Mouse (Mus musculus) mature B cell (primary cell): ENCODE results near the gene Zfp213.

Experiments used
- in situ Hi-C: fragments of 300-500 bp; cut with MboI; formaldehyde crosslinking; loops from 2 replicates; pipeline ENCODE4 v1.14.3; 2019

The Zfp213 gene

DNA sequence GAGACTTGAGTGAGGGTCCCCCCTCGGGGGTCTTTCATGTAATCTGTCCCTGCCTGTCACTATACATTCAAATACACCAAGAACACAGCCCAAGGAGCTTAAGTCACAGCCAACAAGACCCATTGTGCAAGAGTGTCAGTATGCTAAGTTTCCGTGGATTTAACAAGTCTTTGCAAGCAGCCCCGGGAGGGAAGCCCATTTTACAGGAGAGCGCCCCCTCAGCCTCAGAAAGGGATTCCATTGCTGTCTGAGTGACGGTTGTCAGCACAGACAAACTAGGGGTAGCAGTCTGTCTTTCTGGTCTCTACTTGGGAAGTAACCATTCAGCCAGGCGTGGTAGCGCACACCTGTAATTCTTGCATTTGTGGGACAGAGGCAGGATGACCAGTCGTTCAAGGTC lies 10.1 kb upstream of the Zfp213 start:
- in situ Hi-C loops, result loop anchor here (25.0 kb wide), 1 partner anchor 712 kb away; the partner anchor contains the start of gene Zfp945

DNA sequence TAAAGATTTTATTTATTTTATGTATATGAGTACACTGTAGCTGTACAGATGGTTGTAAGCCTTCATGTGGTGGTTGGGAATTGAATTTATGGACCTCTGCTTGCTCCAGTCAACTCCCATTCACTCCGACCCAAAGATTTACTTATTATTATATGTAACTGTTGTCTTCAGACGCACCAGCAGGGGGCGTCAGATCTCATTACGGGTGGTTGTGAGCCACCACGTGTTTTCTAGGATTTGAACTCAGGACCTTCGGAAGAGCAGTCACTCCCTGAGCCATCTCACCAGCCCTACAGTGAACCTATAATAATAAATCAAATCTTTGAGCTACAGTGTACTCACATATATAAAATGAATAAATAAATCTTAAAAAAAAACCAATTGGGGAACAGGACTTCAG lies 8.0 kb upstream of the Zfp213 start:
- in situ Hi-C loops, result loop anchor here (25.0 kb wide), 1 partner anchor 710 kb away; the partner anchor contains the start of gene Zfp945

DNA sequence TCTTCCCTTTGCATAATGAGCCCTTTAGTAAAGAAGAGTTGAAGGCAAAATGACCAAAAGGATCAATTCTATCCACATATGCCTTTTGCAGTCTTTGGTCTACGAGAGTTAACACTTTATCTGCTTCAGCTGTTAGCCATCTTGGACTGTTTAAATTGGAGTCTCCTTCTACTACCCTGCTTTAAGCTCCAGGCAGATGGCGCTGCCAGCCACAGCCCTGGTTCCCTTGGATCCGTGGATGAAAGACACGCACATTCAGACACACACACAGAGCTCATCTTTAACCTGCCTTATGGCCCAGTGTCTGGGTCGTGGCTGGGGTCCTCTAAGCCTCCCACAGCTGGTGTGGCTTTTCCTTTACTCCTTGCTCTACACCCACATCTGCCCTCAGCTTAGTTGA lies 7.0 kb upstream of the Zfp213 start:
- in situ Hi-C loops, result loop anchor here (25.0 kb wide), 1 partner anchor 709 kb away; the partner anchor contains the start of gene Zfp945

DNA sequence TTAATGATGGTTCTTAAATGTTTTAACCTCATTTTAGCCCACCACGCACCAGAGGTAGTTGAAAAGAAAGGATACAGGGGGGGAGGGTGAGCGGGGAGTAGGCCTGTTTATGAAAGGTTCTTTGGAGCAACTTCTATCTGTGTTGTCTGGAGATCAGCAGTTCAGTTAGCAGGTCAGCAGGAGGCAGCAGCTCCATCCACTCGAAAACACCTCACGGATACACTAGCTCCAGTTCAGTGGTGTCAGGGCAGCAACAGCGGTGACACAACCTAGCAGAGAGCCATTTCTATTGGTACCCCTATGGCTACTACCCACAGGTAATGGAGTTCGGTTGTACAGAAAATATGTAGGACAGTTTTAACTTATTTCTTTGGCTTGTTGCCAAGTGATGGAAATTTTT lies 6.0 kb upstream of the Zfp213 start:
- in situ Hi-C loops, result loop anchor here (25.0 kb wide), 1 partner anchor 708 kb away; the partner anchor contains the start of gene Zfp945

DNA sequence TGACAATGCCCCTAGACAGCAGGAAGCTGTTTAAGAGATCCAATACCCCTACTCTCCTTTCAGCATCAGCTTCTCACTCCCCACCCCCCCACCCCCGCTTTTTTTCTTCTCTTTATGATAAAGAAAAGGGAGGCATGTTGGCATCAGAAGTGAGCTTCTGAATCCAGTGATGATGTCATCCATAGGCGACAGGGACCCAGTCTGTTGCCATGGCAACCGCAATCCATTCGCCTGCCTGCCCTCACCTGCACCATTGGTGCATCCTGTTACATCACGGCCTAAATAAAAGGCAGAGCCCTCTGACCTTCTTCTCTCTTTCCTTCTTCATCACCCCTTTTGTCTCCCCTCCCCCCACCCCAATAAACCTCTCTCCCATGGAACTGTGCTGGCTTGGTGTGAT lies 4.3 kb upstream of the Zfp213 start:
- in situ Hi-C loops, result loop anchor here (5.0 to 25.0 kb wide), 2 partner anchors 34 to 706 kb away; partner anchors contain the start of genes Zfp945 and Zscan10

DNA sequence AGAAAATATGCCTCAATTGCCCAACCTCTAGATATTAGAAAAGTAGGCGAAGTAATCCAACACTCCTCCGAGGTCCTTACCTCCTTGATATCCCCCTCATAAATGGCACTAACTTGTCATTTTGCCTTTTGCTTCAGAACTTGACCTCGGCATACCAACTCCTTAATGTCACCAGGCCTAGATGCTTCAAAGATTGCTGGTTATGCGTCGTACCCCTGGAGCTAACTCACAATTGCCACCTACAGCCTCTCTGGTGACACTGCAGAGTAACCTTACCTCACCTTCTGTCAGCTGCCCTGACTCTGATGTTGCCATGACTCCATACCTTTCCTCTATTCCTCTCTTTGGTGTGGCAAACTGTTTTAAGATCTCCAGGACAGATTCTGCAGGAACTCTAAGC lies 2.7 kb upstream of the Zfp213 start:
- in situ Hi-C loops, result loop anchor here (5.0 to 25.0 kb wide), 2 partner anchors 36 to 704 kb away; partner anchors contain the start of genes Zfp945 and Zscan10

DNA sequence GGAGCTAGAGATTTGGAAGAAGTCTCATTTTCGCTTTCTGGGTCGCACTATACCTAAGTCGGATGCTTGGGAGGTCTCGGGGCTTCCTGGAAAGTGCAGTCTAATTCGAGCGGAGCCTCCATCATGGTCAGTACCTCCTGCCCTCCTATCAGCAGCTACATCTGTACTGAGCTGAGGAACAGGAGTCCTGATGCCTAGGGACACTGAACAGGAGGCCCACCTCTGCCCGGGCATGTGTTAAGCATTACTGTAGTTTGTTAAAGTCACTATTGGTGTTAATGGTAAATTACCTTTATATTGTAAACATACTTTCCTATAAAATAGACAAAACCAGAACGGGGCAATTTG lies 304 bp upstream of the Zfp213 start:
- in situ Hi-C loops, result loop anchor here (25.0 kb wide), 1 partner anchor 702 kb away; the partner anchor contains the start of gene Zfp945

DNA sequence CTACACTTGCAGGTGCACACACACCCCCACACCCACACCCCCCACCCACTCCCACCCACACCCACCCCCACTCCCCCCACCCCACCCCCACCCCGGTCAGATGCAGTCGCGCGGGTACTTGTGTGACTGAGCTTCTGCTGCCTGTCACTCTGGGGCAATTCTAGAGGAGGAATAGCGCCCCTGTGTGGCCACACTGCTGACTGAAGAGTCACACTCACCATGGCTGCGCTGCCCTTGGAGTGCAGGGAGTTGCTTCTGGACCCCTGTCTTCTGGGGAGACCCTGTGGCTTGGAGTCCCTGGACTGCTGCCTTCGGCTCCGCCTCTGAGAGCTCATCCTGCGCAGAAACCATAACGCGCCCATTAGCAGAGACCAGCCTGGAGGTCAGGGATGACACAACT lies 4.3 kb downstream of the Zfp213 start:
- in situ Hi-C loops, result loop anchor here (25.0 kb wide), 1 partner anchor 697 kb away; the partner anchor contains the start of gene Zfp945

DNA sequence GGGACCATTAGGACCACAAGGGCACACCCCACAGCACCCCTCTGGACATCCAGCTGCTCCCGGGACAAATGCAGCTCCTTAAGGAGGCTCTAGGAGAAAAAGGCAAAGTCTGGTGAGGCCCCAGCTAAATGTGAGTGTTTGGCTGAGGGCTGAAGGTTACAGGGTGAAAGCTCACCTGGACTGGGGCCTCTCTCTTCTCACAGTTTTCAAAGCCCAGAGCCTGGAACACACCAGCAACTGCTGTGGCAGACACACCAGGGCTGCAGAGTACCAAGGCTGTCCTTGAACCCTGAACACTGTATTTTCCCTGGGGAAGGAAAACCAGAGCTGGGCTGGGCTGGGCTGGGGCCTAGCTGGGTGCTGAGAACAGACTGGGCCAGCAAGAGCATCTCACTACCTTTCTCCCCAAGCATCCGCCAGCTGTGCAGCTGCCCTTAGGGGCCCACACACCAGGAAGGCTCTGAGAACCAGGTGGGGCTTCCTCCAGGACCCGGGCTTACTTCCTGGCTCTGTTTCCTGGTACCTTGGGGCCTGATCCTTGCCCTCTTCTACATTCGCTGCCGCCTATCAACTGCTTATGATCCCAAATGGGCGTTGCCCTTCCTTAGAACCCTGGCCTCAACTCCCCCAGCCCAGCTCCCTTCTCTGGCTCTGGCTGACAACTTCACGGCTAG lies 8.7 kb downstream of the Zfp213 start:
- in situ Hi-C loops, result loop anchor here (25.0 kb wide), 1 partner anchor 693 kb away; the partner anchor contains the start of gene Zfp945

DNA sequence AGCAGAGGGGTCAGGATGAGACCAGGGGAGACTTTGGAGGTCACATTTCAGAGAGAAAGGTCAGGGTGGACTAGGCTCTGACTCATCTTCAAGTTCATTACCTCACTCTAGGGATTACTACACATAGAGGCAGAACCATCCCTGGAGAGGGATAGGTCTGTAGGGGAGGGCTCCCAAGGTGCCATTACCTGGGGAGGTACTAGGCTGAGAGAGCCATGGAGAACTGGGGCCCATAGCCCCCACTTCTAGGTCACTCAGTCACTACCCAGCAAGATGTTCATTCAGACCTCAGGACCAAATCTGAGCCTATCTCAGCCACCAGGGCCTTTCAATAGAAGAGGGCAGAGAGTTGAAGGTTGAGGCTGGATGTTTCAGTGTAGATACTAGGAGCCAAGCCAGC lies 9.7 kb downstream of the Zfp213 start:
- in situ Hi-C loops, result loop anchor here (25.0 kb wide), 1 partner anchor 692 kb away; the partner anchor contains the start of gene Zfp945

DNA sequence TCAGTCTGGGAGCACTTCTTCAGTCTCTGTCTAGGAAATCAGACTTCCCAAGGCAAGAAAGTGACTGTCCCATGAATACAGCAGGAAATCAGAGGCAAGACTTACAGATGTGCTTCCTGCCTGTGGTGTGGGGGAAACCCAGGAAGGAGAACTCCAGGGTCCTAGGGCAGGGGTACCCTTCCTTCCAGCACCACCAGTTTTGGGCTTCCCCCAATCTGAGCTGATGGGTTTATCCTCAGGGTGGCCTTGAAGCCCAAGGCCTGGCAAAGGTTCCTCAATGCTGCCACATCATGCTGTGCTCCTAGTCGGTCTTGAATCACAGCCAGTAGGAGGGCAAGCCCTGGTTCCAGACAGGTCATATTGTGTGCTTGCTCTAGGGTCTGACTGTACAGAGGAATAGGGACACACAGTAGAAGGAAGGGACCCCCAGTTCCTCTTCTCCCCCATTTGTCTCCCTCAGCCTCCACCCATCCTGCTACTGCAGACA lies 10.4 kb downstream of the Zfp213 start:
- in situ Hi-C loops, result loop anchor here (25.0 kb wide), 1 partner anchor 691 kb away; the partner anchor contains the start of gene Zfp945

DNA sequence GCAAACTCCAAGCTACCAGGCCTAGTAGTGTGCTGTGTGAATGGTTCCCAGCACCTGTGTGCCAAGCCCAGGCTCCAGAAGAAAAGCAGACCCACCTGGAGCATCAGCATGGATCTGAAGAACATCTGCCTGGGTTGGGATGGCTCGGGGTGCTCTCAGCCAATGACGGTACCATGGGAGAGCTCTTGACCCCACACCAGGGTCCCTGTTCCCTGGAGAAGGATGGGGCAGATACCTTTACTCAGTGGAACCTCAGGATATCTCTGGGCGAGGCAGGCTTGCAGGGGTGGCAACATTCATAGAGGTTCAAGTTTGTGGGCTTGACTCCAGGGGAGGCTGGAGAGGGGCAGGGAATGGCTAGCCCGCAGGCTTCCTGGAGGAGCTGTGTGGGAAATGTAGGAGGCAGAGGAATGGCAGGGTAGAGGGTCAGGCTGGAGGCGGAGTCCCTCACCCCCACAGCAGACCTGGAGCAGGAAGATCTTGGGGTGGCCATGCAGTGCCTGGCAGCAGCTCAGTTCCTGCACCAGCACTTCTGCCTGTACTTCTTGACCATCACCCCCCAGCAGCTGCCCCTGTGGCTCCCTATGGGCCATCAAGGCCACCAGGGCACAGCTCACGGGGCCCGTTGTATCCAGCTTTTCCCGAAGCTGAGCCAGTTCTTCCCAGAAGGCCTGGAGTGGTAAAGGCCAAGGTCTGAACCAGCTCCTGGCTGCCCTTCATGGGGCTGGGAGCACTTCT lies 11.0 kb downstream of the Zfp213 start:
- in situ Hi-C loops, result loop anchor here (25.0 kb wide), 1 partner anchor 691 kb away; the partner anchor contains the start of gene Zfp945

DNA sequence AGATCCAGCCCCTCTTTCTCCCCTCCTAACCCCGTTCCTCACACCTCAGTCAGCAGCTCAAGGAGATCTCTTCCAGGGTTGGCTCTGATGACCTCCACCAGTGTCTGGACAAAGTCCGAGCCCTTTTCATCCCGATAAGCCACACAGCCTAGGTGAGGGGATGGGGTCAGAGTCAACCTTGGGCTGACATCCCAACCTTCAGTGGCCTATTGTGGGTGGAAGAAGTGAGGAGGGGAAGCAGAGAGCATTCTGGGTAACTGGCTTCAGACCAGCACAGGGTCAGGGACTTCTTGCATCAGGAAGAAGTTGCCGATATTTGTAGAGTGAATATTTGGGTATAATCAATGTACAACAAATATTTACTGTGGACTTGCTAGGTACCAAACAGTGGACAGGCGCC lies 12.1 kb downstream of the Zfp213 start:
- in situ Hi-C loops, result loop anchor here (25.0 kb wide), 1 partner anchor 690 kb away; the partner anchor contains the start of gene Zfp945

DNA sequence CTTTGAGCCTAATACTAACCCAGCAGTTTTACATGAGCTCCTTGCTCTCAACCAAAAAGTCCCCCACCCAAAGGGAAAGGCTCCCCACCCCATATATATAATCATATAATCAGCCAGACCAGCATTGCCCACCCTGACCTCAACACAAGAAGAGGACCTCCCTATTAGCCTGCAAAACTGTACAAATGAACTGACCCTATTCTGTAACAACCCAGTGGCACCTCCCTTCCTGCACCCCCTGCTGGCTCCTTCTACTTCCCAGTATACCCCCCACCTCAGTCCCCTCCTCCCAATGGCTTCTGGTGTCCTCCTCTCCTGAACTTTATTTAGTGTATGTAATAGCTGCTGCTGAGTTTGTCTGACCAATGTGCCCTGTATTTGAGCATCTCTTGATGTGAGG lies 12.6 kb downstream of the Zfp213 start:
- in situ Hi-C loops, result loop anchor here (25.0 kb wide), 1 partner anchor 689 kb away; the partner anchor contains the start of gene Zfp945

DNA sequence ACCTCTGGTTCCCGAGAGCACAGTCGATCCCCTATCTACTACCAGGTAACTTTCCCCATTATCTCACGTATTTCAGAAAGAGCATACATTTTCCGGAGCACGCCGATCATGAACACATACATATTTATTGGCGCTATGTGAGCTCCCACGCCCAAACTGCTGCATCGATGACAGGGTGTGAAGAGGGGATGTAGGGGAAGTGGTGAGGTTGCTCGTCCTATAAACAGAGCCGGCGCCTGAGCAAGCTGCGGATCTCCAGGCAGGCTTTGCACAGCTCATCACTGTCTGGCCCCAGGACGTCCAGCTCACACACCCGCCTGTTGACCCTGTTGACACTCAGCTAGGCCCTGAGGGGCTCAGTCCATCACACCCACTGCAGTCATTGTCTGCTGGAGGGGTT lies 13.2 kb downstream of the Zfp213 start:
- in situ Hi-C loops, result loop anchor here (25.0 kb wide), 1 partner anchor 689 kb away; the partner anchor contains the start of gene Zfp945

DNA sequence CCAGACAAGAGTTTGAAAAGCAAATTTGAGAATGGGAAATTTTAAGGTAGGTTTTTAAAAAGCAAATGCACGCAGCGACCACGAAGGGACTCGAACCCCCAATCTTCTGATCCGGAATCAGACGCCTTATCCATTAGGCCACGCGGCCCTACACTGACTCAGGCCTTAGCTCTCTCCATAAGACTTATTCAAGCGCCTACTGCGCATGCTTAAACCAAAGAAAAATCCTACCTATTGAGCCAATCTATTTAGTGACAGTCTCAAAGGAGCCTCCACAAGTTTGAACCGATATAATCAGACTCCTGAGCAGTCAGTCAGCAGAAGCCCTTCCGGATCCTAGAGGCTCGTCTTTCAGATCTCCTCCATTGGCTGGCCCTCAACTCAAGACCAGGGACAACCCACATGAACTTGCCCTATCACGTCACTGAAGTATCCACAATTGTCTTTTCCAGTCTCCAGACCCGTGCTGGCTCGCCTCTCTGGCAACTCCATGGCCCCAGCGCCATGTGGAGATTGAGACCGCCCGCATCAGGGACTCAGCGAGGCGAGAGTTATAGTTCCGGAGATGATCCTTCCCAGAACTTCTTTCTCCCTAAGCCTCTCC lies 13.7 kb downstream of the Zfp213 start:
- in situ Hi-C loops, result loop anchor here (25.0 kb wide), 1 partner anchor 688 kb away; the partner anchor contains the start of gene Zfp945

DNA sequence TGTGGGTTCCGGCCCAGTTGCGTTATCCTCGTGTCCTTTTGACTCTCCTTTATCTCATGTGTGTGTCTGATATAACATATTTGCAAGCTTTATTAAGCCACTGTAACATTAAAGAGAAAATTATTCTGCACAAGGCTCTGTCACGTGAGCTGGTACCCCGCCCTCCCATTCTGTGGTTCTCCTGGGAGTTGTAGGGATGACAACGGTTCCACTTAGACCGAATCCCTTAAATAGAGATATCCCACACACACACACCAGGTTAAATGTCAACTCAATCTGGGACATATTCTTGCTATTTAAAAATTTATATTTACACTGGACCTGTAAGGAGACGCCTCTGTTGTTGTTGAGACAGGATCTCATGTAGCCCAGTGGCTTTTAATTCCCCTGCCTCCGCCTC lies 14.6 kb downstream of the Zfp213 start:
- in situ Hi-C loops, result no loop called here

DNA sequence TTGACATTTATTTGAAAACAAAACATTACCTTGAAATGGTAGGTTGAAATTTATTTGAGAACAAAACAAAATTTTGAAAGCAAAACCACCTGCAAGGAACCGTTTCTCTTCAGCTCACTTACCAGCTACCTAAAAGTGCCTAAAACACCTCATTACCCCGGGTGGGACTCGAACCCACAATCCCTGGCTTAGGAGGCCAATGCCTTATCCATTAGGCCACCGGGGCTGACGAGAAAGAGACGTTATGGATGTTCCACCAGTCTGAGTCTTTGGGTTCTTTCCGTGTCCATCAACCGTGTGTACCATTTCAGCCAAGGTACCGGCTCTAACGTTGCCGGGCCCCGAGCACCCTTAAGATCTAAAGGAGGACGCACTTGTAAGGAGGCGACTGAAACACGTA lies 15.4 kb downstream of the Zfp213 start:
- in situ Hi-C loops, result no loop called here

DNA sequence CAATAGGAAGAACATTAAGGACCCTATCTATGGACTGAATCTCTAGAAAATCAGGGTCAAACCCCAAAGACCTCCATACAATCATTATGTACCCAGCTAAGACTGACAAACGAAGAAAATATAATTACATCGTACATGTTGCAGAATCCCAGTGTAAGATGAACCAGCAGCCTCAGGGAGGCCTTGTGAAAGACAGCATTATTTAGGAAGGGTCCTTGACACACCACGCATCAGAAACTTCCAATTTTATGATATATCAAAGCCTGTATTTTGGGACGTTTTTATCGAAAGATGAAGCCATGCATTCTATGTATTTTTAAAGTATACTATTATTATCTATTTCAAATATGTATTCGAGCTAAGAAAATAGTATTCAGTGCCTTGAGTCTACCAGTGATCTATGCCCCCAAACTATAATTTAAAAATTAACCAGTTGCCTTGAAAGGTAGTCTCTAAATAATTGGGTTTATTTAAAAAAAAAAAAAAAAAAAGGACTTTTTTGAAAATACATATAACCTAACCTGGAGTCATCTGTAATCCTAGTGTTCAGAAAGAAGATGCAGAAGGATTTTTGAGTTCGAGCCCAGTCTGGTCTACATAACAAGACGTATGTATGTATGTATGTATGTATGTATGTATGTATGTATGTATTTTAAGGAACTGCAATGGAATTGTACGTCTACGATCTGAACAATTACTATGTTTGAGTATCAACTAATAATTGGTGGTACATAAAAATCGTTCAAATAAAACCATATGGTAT lies 16.2 kb downstream of the Zfp213 start:
- in situ Hi-C loops, result no loop called here

DNA sequence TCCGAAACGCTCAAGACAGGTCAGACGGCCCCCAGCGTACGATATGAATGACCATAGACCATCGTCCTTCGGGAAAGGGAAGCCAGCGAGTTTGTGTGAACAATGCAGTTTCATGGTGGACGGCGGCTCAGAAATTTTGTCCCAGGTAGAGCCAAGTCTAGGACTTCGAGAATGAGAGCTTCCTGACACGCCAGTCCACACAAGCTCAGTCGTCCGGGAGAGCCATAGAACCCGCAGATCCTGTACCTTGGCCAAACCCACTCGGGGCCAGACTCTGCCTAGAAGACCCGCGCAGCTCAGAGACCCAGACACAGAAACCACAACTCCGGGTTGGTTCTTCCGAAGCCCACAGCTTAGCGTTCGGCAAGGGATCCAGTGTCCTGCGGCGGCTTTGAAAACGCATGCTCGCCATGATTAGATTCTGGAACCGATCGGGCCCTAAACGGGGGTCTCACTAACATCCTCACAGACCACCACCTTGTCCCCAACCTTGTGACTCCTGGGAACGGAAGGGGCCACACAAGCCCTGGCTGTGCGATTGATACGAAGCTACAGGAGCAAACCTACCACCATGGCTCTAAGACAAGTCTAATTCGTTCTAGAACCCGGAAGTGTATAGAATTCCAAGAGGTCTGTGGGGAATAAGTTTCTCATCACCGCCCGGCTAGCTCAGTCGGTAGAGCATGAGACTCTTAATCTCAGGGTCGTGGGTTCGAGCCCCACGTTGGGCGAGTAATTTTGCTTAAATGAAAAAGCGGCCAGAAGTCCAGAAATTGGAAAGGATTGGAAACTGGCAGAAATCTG lies 17.1 kb downstream of the Zfp213 start:
- in situ Hi-C loops, result no loop called here
